Mouse (Mus musculus) spleen, postnatal 10 days (tissue): ENCODE results near the gene Galnt16.

Source experiments
- DNase-seq, 2 experiments: peaks; one replicate each; pipeline ENCODE4 v3.0.0; 2021 to 2022; ENCODE audit warnings: low spot score in 2 of 2

Galnt16 gene

GRCm38 (mm10) chr12:80517977-80518376, at the start of gene Galnt16:
Gene Galnt16, plus strand, starts transcription at chr12:80518277.
- no peak for DNase-seq

GRCm38 (mm10) chr12:80470206-80470605, 47.9 kb upstream of the Galnt16 start:
- DNase-seq: no peak

GRCm38 (mm10) chr12:80471926-80472325, 46.2 kb upstream of the Galnt16 start:
- no peak for DNase-seq

GRCm38 (mm10) chr12:80473731-80474130, 44.3 kb upstream of the Galnt16 start:
- no peak for DNase-seq

- no peak for DNase-seq
Observed at GRCm38 (mm10) chr12:80479986-80480385, 38.1 kb upstream of the Galnt16 start.

GRCm38 (mm10) chr12:80483397-80483796, 34.7 kb upstream of the Galnt16 start:
- no peak for DNase-seq

GRCm38 (mm10) chr12:80493311-80493710, 24.8 kb upstream of the Galnt16 start:
- no peak for DNase-seq

GRCm38 (mm10) chr12:80495691-80496090, 22.4 kb upstream of the Galnt16 start:
- DNase-seq: no peak

- no peak for DNase-seq
Observed at GRCm38 (mm10) chr12:80498356-80498755, 19.7 kb upstream of the Galnt16 start.

GRCm38 (mm10) chr12:80500506-80500905, 17.6 kb upstream of the Galnt16 start:
- no peak for DNase-seq

GRCm38 (mm10) chr12:80504718-80505117, 13.4 kb upstream of the Galnt16 start:
- no peak for DNase-seq

GRCm38 (mm10) chr12:80507041-80507745, 10.9 kb upstream of the Galnt16 start:
- DNase-seq: no peak

GRCm38 (mm10) chr12:80518393-80518756, 298 bp downstream of the Galnt16 start:
- no peak for DNase-seq

GRCm38 (mm10) chr12:80518757-80519620, 912 bp downstream of the Galnt16 start:
- no peak for DNase-seq

GRCm38 (mm10) chr12:80519621-80520332, 1.7 kb downstream of the Galnt16 start:
- no peak for DNase-seq

GRCm38 (mm10) chr12:80522006-80522405, 3.9 kb downstream of the Galnt16 start:
- DNase-seq: no peak

- DNase-seq: no peak
Observed at GRCm38 (mm10) chr12:80524276-80524921, 6.3 kb downstream of the Galnt16 start.

GRCm38 (mm10) chr12:80525513-80525912, 7.4 kb downstream of the Galnt16 start:
- no peak for DNase-seq

- no peak for DNase-seq
Observed at GRCm38 (mm10) chr12:80526511-80526910, 8.4 kb downstream of the Galnt16 start.

GRCm38 (mm10) chr12:80527727-80528389, 9.8 kb downstream of the Galnt16 start:
- DNase-seq: no peak

GRCm38 (mm10) chr12:80530052-80530451, 12.0 kb downstream of the Galnt16 start:
- DNase-seq: no peak
